Mouse (Mus musculus): Measurements from ENCODE around the gene Med7.

The Med7 gene

GRCm38 (mm10) chr11:46436760-46437458 lies at the start of gene Med7:
Med7 (plus strand) TSS chr11:46436925.
- in situ Hi-C loops (cut with MboI; ENCODE audit: low pct_unique_long_range_greater_than_20kb in 1 of 2, low sequenced_read_pairs in 2 of 2, unreplicated experiment in 1 of 2): loop anchor here (25.0 kb wide), 1 partner anchor 175 kb away; no protein-coding TSS in a partner anchor

GRCm38 (mm10) chr11:46387061-46387460 lies 49.7 kb upstream of the Med7 start:
- in situ Hi-C loops (cut with MboI; ENCODE audit: low pct_unique_long_range_greater_than_20kb in 1 of 2, low sequenced_read_pairs in 2 of 2, unreplicated experiment in 1 of 2): no loop called here

- in situ Hi-C loops (cut with MboI; ENCODE audit: low pct_unique_long_range_greater_than_20kb in 1 of 2, low sequenced_read_pairs in 2 of 2, unreplicated experiment in 1 of 2): no loop called here
These were observed 48.3 kb upstream of the Med7 start for GRCm38 (mm10) chr11:46388438-46388837.

- in situ Hi-C loops (cut with MboI; ENCODE audit: low pct_unique_long_range_greater_than_20kb in 1 of 2, low sequenced_read_pairs in 2 of 2, unreplicated experiment in 1 of 2): no loop called here
These were observed 47.2 kb upstream of the Med7 start, which contains the start of gene Itk for GRCm38 (mm10) chr11:46389336-46390117. Itk (minus strand) TSS chr11:46389515.

- in situ Hi-C loops (cut with MboI; ENCODE audit: low pct_unique_long_range_greater_than_20kb in 1 of 2, low sequenced_read_pairs in 2 of 2, unreplicated experiment in 1 of 2): no loop called here
These were observed 46.1 kb upstream of the Med7 start for GRCm38 (mm10) chr11:46390621-46391020.

GRCm38 (mm10) chr11:46392890-46393289 lies 43.8 kb upstream of the Med7 start:
- in situ Hi-C loops (cut with MboI; ENCODE audit: low pct_unique_long_range_greater_than_20kb in 1 of 2, low sequenced_read_pairs in 2 of 2, unreplicated experiment in 1 of 2): no loop called here

GRCm38 (mm10) chr11:46393413-46393812 lies 43.3 kb upstream of the Med7 start:
- in situ Hi-C loops (cut with MboI; ENCODE audit: low pct_unique_long_range_greater_than_20kb in 1 of 2, low sequenced_read_pairs in 2 of 2, unreplicated experiment in 1 of 2): no loop called here

- in situ Hi-C loops (cut with MboI; ENCODE audit: low pct_unique_long_range_greater_than_20kb in 1 of 2, low sequenced_read_pairs in 2 of 2, unreplicated experiment in 1 of 2): no loop called here
These were observed 41.6 kb upstream of the Med7 start for GRCm38 (mm10) chr11:46395088-46395487.

- in situ Hi-C loops (cut with MboI; ENCODE audit: low pct_unique_long_range_greater_than_20kb in 1 of 2, low sequenced_read_pairs in 2 of 2, unreplicated experiment in 1 of 2): no loop called here
These were observed 41.0 kb upstream of the Med7 start for GRCm38 (mm10) chr11:46395698-46396097.

GRCm38 (mm10) chr11:46396167-46396859 lies 40.4 kb upstream of the Med7 start, which contains the start of gene Fam71b:
Fam71b (plus strand) TSS chr11:46396559.
- in situ Hi-C loops (cut with MboI; ENCODE audit: low pct_unique_long_range_greater_than_20kb in 1 of 2, low sequenced_read_pairs in 2 of 2, unreplicated experiment in 1 of 2): no loop called here

GRCm38 (mm10) chr11:46396860-46397179 lies 39.9 kb upstream of the Med7 start:
- in situ Hi-C loops (cut with MboI; ENCODE audit: low pct_unique_long_range_greater_than_20kb in 1 of 2, low sequenced_read_pairs in 2 of 2, unreplicated experiment in 1 of 2): no loop called here

GRCm38 (mm10) chr11:46397900-46398299 lies 38.8 kb upstream of the Med7 start:
- in situ Hi-C loops (cut with MboI; ENCODE audit: low pct_unique_long_range_greater_than_20kb in 1 of 2, low sequenced_read_pairs in 2 of 2, unreplicated experiment in 1 of 2): no loop called here

- in situ Hi-C loops (cut with MboI; ENCODE audit: low pct_unique_long_range_greater_than_20kb in 1 of 2, low sequenced_read_pairs in 2 of 2, unreplicated experiment in 1 of 2): no loop called here
These were observed 38.3 kb upstream of the Med7 start for GRCm38 (mm10) chr11:46398473-46398872.

- in situ Hi-C loops (cut with MboI; ENCODE audit: low pct_unique_long_range_greater_than_20kb in 1 of 2, low sequenced_read_pairs in 2 of 2, unreplicated experiment in 1 of 2): no loop called here
These were observed 37.8 kb upstream of the Med7 start for GRCm38 (mm10) chr11:46398933-46399383.

GRCm38 (mm10) chr11:46401555-46401954 lies 35.2 kb upstream of the Med7 start:
- in situ Hi-C loops (cut with MboI; ENCODE audit: low pct_unique_long_range_greater_than_20kb in 1 of 2, low sequenced_read_pairs in 2 of 2, unreplicated experiment in 1 of 2): no loop called here

- in situ Hi-C loops (cut with MboI; ENCODE audit: low pct_unique_long_range_greater_than_20kb in 1 of 2, low sequenced_read_pairs in 2 of 2, unreplicated experiment in 1 of 2): no loop called here
These were observed 31.7 kb upstream of the Med7 start for GRCm38 (mm10) chr11:46404986-46405385.

GRCm38 (mm10) chr11:46406721-46407120 lies 30.0 kb upstream of the Med7 start:
- in situ Hi-C loops (cut with MboI; ENCODE audit: low pct_unique_long_range_greater_than_20kb in 1 of 2, low sequenced_read_pairs in 2 of 2, unreplicated experiment in 1 of 2): no loop called here

GRCm38 (mm10) chr11:46410018-46410563 lies 26.6 kb upstream of the Med7 start:
- in situ Hi-C loops (cut with MboI; ENCODE audit: low pct_unique_long_range_greater_than_20kb in 1 of 2, low sequenced_read_pairs in 2 of 2, unreplicated experiment in 1 of 2): no loop called here

- in situ Hi-C loops (cut with MboI; ENCODE audit: low pct_unique_long_range_greater_than_20kb in 1 of 2, low sequenced_read_pairs in 2 of 2, unreplicated experiment in 1 of 2): no loop called here
These were observed 18.3 kb upstream of the Med7 start for GRCm38 (mm10) chr11:46418438-46418837.
